ENCODE assay signal across 19 mouse cellular contexts in genomic region chr13:79886361-79886760, GRCm38 (mm10).
DNase-seq lines count a peak whose midpoint lies in the region; ATAC-seq and TF ChIP-seq lines count a peak whose summit lies in the region.
"Had no signal": no experiment of that assay in that cellular context is flagged by ENCODE, and none has a peak within 500 bp of the region (broad histone marks: within the 10 kb centered on the region; RNA-seq: fewer than 3 reads in every experiment).

No protein-coding gene starts in this region.

- no peaks in the 10 kb centered on the region for H3K4me1 ChIP-seq in limb, embryonic 13.5 days
- no peaks in the 10 kb centered on the region for H3K4me1 ChIP-seq in limb, embryonic 10.5 days
- no peaks in the 10 kb centered on the region for H3K4me1 ChIP-seq in limb, embryonic 14.5 days (ENCODE audit: control insufficient read depth, insufficient read depth, low read length)

- no peaks in the 10 kb centered on the region for H3K36me3 ChIP-seq in limb, embryonic 13.5 days
- no peaks in the 10 kb centered on the region for H3K36me3 ChIP-seq in limb, embryonic 10.5 days
- no peaks in the 10 kb centered on the region for H3K36me3 ChIP-seq in limb, embryonic 14.5 days (ENCODE audit: control insufficient read depth, insufficient read depth, low read length)
- H3K36me3 ChIP-seq: G1E had no signal

- no peak for TF ChIP-seq POLR2A in limb, embryonic 14.5 days (IDR thresholded peaks at IDR 0.05; ENCODE audit: borderline replicate concordance, extremely low read depth, insufficient read depth, insufficient read length)

- H3K27me3 ChIP-seq in limb, embryonic 13.5 days, result no peaks in the 10 kb centered on the region
- no peaks in the 10 kb centered on the region for H3K27me3 ChIP-seq in limb, embryonic 10.5 days (ENCODE audit: low read depth, poor library complexity, severe bottlenecking)
- H3K27me3 ChIP-seq in limb, embryonic 14.5 days (ENCODE audit: control insufficient read depth, insufficient read depth, low read length), result no peaks in the 10 kb centered on the region
- H3K27me3 ChIP-seq: CH12.LX, Patski had no signal

- no peaks in the 10 kb centered on the region for H3K9me3 ChIP-seq in limb, embryonic 13.5 days
- no peaks in the 10 kb centered on the region for H3K9me3 ChIP-seq in limb, embryonic 10.5 days (replicated peaks)
- H3K9me3 ChIP-seq in limb, embryonic 14.5 days (ENCODE audit: control insufficient read depth, low read length), result no peaks in the 10 kb centered on the region
- H3K9me3 ChIP-seq: G1E had no signal

- WGBS in limb, embryonic 13.5 days, result 58% methylated on average over 1 of the region's 1 CpGs
- 98% methylated on average over 1 of the region's 1 CpGs for WGBS in limb, embryonic 10.5 days
- 50% methylated on average over 1 of the region's 1 CpGs for WGBS in limb, embryonic 14.5 days

- no peak overlapping the region for H3K27ac ChIP-seq in limb, embryonic 13.5 days
- no peak overlapping the region for H3K27ac ChIP-seq in limb, embryonic 10.5 days
- H3K27ac ChIP-seq in limb, embryonic 14.5 days (replicated peaks; ENCODE audit: low read depth, low read length), result no peak overlapping the region

- H3K4me3 ChIP-seq in limb, embryonic 13.5 days, result no peak overlapping the region
- H3K4me3 ChIP-seq in limb, embryonic 10.5 days, result no peak overlapping the region
- H3K4me3 ChIP-seq in limb, embryonic 14.5 days (replicated peaks; ENCODE audit: low read length), result no peak overlapping the region

- no peak overlapping the region for H3K4me2 ChIP-seq in limb, embryonic 13.5 days (replicated peaks)
- no peak overlapping the region for H3K4me2 ChIP-seq in limb, embryonic 14.5 days (replicated peaks; ENCODE audit: low read depth, low read length, severe bottlenecking)

- no peak overlapping the region for H3K9ac ChIP-seq in limb, embryonic 13.5 days
- no peak overlapping the region for H3K9ac ChIP-seq in limb, embryonic 14.5 days (ENCODE audit: low read depth, low read length, severe bottlenecking)

- no peak for DNase-seq in limb, embryonic 10.5 days (ENCODE audit: low spot score)
- DNase-seq in limb, embryonic 14.5 days (ENCODE audit: low spot score), result no peak
- DNase-seq: adrenal gland, adult 2 months; adrenal gland, adult 8-10 months; adrenal gland, postnatal 10 days; adrenal gland, postnatal 14 days; adrenal gland, postnatal 25 days; adrenal gland, postnatal 36 days; B cell, adult 2 months; cerebellum, adult 11 months; cerebellum, adult 11-12 months; cerebellum, adult 18-20 months had no signal

- ATAC-seq in limb, embryonic 13.5 days (ENCODE audit: low FRiP score, low read depth), result peak; percentile 54; the same call in 1 of the 2 replicates
- ATAC-seq in limb, embryonic 14.5 days (ENCODE audit: low FRiP score, low read depth), result peak; percentile 72
- ATAC-seq in inflammation-experienced regulatory T-cells, adult 6 months, result no peak
- ATAC-seq: activated CD4-positive, CD25-positive, alpha-beta regulatory T cell, adult 4 months; CD4-positive, CD25-positive, alpha-beta regulatory T cell, adult 4 months; Patski had no signal
